Mouse (Mus musculus) gastrocnemius, adult 8-10 months (tissue): ENCODE measurements around the gene Zdhhc18. TPM values are rescaled to one million over a fixed set of nuclear protein-coding genes. Genes with fewer than 3 reads are reported as not detected.
"Not testable (repeated sequence)": the region's sequence is repeated elsewhere in the genome, so short reads cannot be mapped to it uniquely, and the experiment has no call there.

ENCODE experiments used
- DNase-seq, 2 experiments: peaks; one replicate each; pipeline ENCODE4 v3.0.0; 2022; ENCODE audit warnings: low spot score in 2 of 2
- total RNA-seq, 4 experiments: library from RNA; stranded (reverse); gene quantifications; 2 replicates each; pipeline ENCODE4 v1.2.4; 2022

The Zdhhc18 gene
- total RNA-seq, 4 experiments from 2014 or later = 25.7 to 48.0 (median 33.2) TPM

DNA sequence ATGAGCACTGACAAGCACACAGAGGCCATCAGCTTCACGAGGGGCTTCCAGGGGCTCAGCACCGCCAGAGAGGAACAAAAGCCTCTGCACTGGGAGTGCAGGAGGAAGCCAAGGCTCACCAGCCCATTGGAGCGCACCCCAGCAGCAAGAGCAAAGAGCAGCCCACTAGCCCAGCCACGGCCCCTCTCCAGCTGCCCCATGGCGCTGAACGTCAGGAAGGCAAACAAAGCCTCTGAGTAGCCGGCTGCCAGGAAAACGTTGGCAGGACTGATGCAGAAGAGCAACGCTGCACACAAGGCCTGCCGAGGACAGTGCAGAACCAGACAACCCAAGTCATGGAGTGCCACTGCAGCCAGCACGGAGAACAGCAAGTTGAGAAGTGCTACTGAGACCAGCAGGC is 15.2 kb upstream of the Zdhhc18 start:
- DNase-seq = no peak

DNA sequence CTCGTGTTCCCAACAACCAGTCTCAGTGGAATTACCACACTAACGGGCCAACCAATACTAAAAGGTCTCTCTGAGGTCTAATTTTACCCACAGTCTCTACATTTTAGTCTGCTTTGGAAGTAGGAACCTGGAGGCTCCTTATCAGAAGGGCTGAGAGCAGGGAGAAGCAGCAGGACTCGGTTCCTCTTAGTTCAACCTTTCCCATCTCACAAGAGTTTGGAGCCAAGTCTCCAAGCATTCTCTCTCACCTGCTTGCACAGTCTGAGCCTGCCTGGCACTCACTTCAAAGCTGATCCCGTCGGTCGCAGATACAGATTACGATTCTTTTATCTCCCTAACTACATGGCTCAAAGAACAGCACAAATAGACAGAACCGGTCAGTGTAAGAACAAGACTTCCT is 13.0 kb upstream of the Zdhhc18 start:
- no peak for DNase-seq

DNA sequence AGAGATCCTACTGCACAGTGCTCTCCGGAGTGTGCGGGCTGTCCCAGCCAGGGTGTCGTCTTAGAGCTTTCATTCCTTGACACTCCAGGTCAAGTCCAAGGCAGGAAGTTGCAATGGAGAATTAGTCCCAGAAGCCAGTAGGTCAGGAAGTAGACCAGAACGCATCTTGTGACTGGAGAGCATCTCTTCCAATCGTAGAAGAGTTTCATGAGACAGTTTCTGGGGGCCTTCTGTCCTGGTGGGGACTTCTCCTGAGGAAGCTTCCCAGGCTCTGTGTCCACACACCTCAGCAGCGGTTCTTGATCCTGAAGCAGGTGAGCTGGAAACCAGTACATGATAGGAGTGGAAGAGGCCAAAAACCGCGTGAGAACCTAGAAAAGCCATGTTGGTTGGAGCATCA is 12.5 kb upstream of the Zdhhc18 start:
- DNase-seq = no peak

DNA sequence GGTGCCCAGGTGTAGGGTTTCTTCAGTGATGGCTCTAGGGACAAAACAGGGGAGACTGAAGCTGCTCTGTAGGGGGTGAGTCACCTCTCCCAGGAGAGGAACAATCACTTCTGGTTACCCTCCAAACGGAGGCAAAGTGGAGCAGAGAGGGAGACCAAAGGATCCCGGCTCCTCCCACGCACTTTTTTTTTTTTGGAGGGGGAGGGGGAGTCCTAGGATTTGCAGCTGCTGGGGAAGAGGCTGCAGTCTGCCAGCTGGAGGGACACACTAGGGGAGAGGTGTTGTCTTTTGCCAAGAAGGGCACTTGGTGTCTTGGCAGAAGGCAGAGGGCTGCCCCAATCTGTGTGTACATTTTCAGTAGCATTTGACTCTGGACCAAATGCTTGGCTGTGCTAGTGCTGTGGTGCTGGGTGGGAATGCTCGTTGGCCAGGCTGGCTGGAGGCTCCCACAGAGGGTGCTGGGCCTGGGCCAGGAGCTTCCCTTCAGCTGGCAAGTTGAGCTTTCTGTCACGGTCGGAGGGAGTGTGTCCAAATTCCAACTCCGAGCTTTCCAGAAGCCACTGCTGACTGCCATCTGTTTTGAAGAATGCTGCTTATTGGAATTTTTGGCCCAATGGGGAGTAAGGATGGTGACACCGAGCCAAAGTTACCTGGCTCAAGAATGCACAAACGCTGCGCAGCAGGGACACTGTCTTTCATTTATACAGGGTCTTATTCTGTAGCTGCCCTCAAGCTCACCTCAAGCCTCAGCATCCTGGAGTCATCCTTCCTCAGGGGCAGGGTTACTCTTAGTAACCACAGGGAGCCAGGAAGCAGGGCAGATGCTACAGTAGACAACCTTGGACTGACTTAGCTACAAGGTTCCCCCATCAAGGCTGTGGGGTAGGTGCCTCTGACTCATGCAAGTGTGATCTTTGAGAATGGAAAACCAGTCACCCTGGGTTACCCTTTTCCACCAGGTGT is 10.5 kb upstream of the Zdhhc18 start:
- DNase-seq = peak; percentile 71 to 80

DNA sequence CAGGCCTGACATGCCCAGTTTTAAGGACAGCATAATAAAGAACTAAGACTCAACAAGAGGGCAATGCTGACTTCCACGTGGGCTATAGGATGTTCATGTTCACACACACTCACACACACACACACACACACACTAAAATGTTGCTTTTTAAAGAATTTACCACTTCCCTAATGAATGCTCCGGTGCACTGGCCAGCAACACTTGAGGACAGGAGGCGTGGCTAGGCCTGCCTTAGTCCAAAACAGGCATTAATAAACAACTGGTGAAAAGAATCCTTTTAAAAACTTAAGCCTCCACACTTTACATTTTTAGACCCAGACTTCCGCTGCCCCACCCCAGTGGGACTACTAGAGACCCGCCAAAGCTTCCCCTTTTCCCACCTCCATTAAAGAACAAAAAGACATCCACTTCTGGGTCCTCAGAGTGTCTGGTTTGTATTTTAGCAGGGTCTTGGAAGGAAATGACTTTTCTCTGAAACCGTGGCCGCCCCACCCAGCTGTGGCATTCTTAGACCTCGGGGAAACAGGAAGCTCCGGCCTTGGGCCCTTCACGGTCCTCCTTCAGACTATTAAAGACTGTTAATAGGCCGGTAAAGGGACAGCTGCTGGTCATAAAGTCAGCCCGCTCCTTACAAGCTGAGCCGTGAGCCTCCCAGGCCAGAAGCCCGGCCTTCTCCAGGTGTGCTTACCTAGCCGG is 9.7 kb upstream of the Zdhhc18 start:
- DNase-seq = peak; percentile 36 to 39

DNA sequence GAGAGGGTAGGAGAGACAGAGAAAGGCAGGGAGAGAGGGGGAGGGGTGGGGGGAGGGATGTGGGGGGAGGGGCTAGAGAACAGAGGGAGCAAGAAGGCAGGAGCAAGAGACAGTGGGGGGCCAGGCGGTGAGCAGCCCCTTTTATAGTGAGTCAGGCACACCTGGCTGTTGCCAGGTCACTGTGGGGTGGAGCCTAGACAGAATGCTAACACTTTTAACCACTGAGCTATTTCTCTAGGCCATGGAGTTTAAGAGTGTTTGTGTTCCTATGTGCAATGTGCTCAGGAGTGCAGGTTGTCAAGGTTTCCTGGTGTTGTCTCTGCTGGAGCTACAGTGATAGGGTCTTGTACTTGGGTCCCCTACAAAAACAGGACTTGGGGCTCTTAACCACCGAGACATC is 8.8 kb upstream of the Zdhhc18 start:
- DNase-seq = no peak

DNA sequence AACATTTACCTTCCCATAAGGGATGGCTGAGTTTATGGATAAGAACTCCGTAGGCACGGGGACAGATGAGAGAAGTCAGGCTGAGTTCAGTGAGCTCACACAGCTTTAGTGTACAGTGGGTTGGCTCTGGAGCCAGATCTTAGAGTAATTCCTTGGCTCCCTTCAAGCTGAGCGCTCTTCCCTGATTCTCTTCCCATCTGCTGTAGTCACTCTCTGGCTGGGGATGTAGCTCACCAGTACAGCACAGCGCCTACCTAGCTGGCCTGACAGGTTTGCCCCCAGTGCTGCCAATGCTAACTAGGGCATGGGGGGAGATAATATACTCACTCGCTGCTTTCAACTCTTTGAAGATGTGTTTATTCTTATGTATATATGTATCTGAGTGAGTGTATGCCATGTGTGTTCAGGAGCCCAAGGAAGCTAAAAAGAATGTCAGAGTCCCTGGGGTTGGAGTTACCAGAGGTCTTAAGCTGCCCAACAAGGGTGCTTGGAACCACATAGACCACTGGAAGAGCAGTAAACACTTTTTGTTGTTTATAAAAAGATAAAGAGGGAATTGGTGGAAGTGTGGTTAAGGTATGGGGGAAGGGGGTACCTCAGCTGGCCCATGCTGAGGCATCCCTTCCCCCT is 8.0 kb upstream of the Zdhhc18 start:
- no peak for DNase-seq

DNA sequence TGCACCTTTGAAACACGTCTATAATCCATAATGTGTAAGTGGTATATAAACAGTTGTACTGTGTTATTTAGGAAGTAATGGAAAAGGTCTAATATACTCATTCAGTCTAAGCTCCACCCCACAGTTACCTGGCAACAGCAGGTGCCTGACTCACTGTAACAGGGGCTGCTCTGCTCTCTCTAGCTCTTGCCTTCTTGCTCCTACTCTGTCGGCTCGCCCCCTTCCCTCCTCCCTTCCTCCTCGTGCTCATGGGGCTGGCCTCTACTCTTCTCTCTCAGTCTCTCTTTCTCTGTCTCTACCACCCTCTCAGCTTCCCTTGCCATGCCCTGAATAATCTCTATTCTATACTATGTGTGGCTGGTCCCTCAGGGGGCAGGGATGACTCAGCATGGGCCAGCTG is 7.0 kb upstream of the Zdhhc18 start:
- DNase-seq = no peak

DNA sequence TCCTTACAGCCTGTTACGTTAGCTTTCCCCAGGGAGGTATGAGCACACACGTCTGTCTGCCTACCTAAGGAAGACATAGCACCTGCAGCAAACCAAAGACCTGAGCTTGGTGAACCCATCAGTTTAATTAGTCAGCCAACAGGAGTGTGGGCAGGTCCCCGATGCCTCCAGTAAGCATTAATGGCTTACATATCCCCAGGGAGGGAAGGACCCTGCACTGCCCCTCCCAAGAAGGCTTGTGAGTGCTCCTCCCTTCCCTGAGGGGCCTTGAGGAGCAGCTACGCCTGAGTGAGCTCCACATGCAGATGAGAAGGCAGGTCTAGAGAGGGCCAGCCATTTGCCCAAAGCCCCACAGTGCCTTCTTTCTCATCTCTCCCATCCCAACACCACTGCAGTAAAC is 6.3 kb upstream of the Zdhhc18 start:
- DNase-seq = no peak

DNA sequence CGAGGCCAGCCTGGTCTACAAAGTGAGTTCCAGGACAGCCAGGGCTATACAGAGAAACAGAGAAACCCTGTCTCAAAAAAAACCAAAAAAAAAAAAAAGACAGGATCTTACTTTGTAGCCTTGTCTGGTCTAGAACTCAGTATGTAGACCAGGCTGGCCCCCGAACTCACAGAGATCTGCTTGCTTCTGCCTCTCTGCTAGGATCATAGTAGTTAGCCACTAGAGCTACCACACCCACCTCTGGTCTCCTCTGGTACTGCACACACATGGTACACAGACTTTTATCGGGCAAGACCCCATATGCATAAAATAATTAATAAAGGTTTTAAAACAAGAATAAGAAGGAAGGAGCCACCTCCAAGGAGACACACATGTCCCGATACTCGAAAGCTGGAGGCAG is 4.1 kb upstream of the Zdhhc18 start:
- not testable (repeated sequence) for DNase-seq

DNA sequence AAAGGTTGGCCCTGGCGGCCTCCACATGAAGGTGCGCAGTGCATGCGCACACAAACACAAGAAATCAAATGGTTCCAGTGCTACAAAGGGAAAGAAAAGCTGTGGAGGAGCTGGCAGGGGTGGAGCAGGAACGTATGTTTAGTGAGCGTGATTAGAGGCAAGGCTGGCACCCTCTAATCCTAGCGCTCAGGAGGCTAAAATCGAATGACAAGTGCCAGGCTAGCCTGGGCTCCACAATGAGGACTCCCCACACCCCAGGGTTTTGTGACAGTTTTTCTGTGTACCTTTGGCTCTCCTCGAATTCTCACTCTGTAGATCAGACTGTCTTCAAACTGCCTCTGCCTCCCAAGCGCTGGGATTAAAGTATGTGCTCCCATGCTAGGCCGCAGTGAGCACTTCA is 2.8 kb upstream of the Zdhhc18 start:
- no peak for DNase-seq

DNA sequence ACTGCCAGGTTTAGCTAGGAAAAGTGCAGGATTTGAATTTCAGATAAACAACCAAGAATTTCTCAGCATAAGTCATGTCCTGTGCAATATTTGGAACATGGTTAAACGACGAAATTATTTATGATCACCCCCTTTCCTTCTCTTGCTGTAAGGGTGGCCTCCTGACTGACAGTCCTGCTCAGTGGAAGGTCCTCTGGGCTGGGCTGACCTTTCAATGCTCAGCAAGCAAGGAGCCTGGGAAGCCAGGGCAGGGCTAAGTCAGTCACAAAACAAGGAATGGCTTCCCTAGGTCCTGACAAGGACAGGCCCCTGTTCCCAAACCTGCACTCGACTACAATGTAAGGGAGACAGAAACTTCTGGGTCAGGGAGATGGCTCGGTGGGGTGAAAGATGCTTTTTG is 2.0 kb upstream of the Zdhhc18 start:
- DNase-seq = no peak

DNA sequence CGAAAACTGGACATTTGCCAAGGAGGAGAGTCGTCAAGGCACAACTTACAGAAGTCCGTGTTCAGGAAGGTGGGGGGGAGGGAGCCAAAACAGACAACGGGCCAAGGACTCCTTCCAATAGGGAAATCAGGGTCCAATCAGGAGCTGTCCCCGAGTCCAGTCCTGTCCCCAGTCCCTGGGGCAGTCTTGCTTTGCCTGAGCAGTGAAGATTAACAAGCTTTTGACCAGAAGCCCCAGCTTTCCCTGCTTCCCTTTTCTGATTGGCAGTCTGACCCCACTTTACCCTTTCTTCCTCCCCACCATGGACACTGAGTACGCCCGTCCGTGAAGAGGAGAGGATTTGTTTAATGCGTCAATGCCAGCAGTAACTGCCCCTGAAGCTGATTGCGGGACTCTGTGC is 1.5 kb upstream of the Zdhhc18 start:
- no peak for DNase-seq

DNA sequence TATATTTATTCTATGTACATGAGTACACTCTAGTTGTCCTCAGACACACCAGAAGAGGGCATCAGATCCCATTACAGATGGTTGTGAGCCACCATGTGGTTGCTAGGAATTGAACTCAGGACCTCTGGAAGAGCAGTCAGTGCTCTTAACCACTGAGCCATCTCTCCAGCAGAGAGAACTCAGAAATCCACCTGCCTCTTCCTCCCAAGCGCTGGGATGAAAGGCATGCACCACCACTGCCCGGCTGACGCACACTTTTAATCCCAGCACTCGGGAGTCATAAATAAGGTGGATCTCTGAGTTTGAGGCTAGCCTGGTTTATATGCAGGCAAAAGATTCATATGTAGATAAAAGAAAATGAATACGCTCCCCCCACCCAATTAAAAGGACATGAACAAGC is 490 bp downstream of the Zdhhc18 start:
- not testable (repeated sequence) for DNase-seq

DNA sequence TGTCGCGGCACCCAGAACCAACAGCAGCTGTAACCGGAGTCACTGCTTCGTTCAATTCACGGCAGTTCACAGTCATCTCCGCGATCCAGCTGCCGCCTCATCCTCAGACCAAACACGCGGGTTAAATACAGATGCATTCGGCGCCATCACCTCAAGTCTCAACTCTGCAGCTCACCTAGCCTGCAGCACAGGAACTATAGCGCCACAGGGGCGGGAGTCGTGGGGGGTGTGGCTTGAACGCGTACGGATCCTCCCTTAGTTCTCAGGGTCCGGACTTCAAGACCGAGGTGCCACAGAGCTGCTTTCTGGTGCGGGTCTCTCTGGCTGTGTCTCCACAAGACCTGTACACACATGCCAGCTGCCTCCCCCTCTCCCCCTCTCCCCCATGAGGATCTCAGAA is 4.3 kb downstream of the Zdhhc18 start:
- no peak for DNase-seq

DNA sequence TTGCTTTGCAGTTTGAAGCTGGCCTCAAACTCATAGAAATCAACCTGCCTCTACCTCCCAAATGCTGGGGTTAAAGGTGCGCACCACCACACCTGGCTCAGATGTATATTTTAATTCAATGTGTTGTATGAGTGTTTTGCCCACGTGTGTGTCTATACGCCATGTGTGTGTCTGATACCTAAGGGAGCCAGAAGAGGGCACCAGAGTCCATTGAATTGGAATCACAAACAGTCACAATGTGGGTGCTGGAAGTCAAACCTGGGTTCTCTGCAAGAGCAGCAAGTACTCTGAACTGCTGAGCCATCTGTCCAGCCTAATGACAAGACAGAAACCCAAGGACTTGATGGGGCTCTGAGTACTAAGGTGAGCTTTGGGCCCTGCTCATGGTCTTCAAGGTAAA is 4.8 kb downstream of the Zdhhc18 start:
- no peak for DNase-seq

DNA sequence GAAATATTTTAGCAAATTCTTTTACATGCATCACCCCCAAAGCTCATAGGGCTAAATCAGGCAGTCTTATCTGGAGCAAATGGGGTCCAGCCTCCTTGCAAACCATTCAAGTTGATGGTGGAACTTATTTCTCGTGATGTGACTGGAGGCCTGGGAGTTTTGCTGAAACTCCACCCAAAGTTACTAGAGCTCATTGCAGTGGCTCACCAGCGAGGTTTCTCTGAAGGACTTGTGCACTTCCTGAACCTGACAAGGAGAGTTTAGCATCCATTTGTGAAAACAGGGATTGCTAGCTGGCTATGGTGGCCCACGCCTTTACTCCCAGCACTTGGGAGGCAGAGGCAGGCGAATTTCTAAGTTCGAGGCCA is 15.9 kb downstream of the Zdhhc18 start:
- DNase-seq = no peak

DNA sequence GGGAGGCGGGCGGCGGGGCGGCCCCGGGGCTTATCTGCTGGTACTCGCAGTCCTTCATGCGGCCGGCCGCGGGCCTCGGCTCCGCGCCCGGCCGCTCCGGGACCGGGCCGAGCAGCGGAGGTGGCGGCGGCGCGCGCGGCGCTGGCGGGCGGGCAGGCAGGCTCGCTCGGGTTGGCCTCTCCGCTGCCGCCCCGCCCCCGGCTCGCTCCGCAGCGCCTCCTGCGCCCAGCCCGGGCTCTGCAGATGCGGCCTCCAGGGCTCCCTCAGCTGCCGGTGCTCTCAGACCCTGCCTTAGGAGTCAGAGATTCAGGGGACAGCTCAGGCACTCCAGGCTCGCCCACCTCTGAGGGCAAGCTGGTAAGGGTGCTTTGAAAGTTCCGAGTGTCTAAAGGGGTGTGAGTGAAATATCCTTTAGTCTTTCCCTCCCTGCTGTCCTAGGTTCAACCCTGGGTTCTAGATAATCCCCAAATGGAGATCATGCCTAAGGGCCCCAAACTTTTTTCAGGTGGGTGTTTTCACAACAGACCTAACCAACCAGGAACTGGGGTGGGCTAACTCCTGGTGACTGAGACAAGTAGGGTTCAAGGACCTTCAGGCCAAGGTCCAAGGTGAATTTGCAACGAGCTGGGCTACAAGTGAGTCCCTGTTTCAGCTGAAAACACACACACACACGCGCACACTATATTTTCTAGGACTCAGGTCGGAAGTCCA is 16.5 kb downstream of the Zdhhc18 start:
- peak; percentile 84 to 85 for DNase-seq

DNA sequence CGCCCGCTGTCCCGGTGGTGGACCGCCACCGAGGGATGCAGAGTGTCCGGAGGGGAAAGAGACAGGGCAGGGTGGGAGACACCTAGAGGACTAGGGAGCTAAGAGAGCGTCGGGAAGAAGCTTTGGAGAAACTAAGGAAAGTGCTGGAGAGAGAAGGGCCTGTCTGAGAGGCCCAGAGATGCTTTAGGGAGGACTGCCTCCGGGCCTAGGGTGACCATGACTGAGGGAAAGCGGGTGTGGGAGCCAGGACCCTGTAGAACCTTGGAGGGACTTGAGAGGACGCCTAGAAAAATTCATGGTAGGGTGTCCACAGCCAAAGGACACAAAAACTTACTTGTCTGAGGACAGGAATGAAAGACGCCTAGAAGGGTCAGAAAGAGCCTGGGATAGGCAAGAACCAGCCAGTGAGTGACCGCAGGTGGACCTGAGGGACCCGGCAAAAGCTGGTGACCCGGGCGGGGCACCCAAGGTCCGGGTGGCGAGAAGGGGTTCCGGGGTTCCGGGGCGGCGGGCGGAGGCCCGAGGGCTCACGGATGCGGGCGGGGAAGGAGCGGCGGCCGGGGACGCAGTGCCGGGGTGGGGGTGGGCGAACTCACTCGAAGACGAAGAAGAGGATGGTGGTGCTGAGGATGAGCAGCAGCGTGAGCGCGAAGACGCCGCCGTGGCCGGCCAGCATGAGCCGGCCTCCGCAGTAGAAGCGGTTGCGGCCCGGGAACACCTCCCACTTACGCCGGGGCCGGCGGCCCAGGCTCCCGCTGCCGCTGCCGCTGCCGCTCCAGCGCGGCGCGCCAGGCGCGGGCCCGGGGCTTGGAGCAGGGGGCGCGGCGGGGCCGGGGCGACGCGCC is 17.2 kb downstream of the Zdhhc18 start:
- no peak for DNase-seq

DNA sequence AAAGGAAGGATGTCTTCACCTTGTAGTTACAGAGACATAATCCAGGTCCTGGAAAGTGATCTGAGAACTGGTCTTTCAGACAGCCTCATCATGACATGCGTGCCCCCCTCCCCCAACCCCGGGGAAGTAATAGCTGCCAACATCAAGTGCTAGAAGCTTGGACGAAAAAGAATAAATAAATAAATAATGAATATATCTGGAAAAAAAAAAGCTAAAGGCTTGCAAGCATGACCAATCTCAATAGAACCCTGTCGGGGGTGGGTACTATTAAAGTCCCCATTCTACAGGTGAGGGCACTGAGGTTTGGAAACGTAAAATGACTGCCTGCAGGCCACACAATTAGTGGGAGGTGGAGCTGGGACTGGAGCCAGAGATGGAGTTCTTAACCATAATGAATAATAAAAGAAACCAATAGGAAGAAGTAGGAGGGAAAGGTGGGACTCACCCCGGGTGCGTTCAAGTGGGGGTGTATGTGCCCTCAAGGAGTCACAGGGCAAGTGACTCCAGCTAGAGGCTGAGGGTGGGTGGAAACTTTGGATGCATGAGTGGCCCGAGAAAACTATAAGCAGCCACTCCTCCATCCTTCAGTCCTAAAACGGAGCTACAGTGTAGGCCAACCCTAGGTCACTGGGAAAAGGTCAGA is 18.1 kb downstream of the Zdhhc18 start:
- no peak for DNase-seq
